Mouse (Mus musculus) frontal cortex, adult 2 months (tissue): ENCODE data around the gene 4930535I16Rik. TPM values are rescaled to one million over a fixed set of nuclear protein-coding genes. Genes with fewer than 3 reads are reported as not detected.

Source experiments
- DNase-seq, 2 experiments: peaks; one replicate each; pipeline ENCODE4 v3.0.0; 2022; ENCODE audit warnings: low spot score in 1 of 2; ENCODE audit errors: extremely low spot score in 1 of 2
- polyA plus RNA-seq: library from polyadenylated mRNA; depleted of rRNA; stranded (reverse); fragments of >200 nt; gene quantifications from 2 replicates; pipeline ENCODE4 v1.2.3, GENCODE M21; 2012; rRNA removed

Gene 4930535I16Rik
- polyA plus RNA-seq, 1 experiment: not detected

DNA sequence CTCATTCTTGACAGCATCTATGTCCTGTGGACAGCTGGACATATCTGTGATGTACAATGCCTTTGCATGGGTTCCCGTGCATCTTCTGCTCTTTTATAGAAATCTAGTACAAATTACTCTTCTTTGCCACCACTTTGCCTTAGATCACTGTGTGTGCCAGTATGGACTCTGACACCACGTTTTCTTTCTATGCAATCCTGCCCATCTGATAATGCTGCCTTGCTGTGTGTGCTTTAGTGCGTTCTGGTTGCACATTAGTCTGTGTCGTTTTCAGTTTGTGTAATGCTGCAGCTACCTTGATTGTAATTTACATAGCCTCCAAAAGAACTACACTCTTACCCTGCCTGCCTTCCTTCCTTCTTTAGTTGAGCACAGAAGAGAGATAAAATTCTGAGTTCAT is 6.3 kb downstream of the 4930535I16Rik start:
- no peak for DNase-seq

- peak in 1 of 2 experiments; percentile 23 for DNase-seq
Observed at GRCm38 (mm10) chr4:123905126-123905668, 12.6 kb downstream of the 4930535I16Rik start.

- peak; percentile 96 to 99 for DNase-seq
Observed at GRCm38 (mm10) chr4:123904333-123905125, 13.3 kb downstream of the 4930535I16Rik start, which contains the start of gene Mycbp. TSS of gene Mycbp (plus strand) at chr4:123904832.

DNA sequence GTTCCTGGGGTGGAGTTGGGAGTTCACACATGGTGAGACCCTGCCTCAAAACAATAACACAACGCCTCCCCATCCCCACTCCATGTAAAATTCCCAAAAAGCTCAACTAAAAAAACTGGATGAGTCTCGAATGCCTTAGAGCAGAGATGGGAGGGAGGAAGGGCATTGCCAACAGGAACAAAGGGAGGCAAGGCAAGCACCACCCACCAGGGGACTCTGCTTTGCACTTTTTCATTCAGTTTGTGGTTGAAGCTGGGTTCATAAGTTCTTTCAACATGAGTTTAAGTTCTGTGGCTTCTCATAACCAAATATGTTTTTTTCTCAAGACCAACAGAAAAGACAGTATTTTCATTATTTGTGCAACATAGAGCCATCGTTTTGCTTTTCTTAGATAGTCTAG is 14.4 kb downstream of the 4930535I16Rik start:
- no peak for DNase-seq

DNA sequence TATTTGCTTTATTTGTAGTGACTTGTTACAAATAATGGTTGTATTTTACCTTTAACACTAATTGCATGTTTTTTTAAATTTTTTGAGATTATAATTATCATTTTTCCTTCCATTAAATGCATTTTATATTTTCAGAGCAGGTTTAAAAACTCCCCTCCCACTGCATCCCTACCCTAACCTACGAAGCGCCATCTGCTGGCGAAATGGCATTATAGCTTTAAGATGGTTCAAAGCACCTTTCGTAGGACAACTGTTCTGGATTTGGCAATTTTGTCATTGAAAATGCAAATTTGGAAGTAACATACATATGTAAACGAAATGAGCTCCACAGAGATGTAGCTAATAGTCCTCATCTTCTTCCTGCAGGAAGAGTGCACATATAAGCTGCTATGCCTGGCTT is 19.1 kb downstream of the 4930535I16Rik start:
- DNase-seq: peak in 1 of 2 experiments; percentile 74

DNA sequence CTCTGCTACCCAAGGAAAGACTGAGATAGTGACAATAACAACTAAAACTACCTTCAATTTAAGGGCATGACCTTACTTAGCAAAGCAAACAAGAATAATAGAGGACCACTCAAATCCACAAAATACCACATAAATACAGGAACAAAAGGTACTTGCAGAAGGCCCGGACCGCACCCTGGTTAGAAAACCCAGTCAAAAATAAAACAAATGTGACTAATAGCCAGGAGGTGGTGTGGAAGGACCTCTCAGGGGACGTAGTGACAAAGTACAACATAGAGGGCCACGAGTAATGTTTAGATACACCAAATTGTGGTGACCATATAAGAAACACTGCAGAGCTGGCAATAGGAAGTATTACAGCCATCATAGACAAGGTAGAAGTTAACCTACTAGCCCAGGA is 23.5 kb downstream of the 4930535I16Rik start:
- no peak for DNase-seq

DNA sequence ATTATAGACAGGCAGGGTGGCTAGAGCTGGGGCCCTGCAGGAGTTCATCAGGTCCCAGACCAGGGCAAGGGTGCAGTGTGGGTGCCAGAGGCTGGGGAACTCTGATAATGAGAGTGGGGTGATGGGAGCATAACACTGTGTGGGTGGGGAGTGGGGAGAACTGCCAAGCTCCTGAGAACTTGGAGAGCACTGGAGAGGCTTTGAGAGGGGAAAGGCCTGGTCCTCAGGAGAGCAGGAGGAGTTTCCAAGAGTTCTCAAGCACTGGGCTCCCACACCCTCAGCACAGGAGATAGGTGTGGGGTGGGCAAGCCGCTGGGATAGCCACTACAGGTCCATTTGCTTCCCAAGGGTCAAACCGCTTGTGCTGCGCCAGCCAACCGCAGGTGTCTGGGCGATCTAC is 24.1 kb downstream of the 4930535I16Rik start:
- DNase-seq: no peak

Other genes starting within 250 kb of the 4930535I16Rik start
- gene Macf1, start 233.7 kb downstream of the 4930535I16Rik start, polyA plus RNA-seq: 164 and 184 TPM in 2 replicates
- gene Ndufs5, start 199.8 kb downstream of the 4930535I16Rik start, polyA plus RNA-seq: 517 and 524 TPM in 2 replicates
- gene Akirin1, start 167.7 kb downstream of the 4930535I16Rik start, polyA plus RNA-seq: 50.9 and 52.4 TPM in 2 replicates
- 1.2 and 1.8 TPM in 2 replicates for gene Rhbdl2, start 130.1 kb downstream of the 4930535I16Rik start, polyA plus RNA-seq
- 0.06 TPM in 1 of 2 replicates, not detected in the other for gene 4933427I04Rik, start 58.3 kb downstream of the 4930535I16Rik start, polyA plus RNA-seq
- gene Mycbp, start 13.2 kb downstream of the 4930535I16Rik start, polyA plus RNA-seq: 8.7 and 9.3 TPM in 2 replicates
- gene Rragc, start 576 bp downstream of the 4930535I16Rik start, polyA plus RNA-seq: 72.9 and 73.7 TPM in 2 replicates